Mouse (Mus musculus) G1E-ER4 (cell line): ENCODE data around the gene Lix1l. TPM values are rescaled to one million over a fixed set of nuclear protein-coding genes. Genes with fewer than 3 reads are reported as not detected.

Source experiments
- GATA1 ChIP-seq: IDR thresholded peaks from one replicate; pipeline ENCODE4 v1.8.0; 2012; ENCODE audit warnings: low read length, inconsistent platforms
- polyA plus RNA-seq: library from polyadenylated mRNA; stranded (reverse); fragments of >175 nt; gene quantifications from 2 replicates; pipeline ENCODE4 v1.2.3, GENCODE M21; 2012

The Lix1l gene
- polyA plus RNA-seq: 0.70 and 0.92 TPM in 2 replicates

GRCm38 (mm10) chr3:96600639-96601250 lies at the start of gene Lix1l:
TSS of gene Lix1l (plus strand) at chr3:96601149.
- no peak for TF ChIP-seq GATA1

- no peak for TF ChIP-seq GATA1
Observed at GRCm38 (mm10) chr3:96551203-96551602, 49.7 kb upstream of the Lix1l start.

GRCm38 (mm10) chr3:96551890-96552289 lies 49.1 kb upstream of the Lix1l start:
- TF ChIP-seq GATA1: no peak

GRCm38 (mm10) chr3:96553601-96554000 lies 47.3 kb upstream of the Lix1l start:
- TF ChIP-seq GATA1: no peak

- no peak for TF ChIP-seq GATA1
Observed at GRCm38 (mm10) chr3:96554251-96554650, 46.7 kb upstream of the Lix1l start.

- TF ChIP-seq GATA1: no peak
Observed at GRCm38 (mm10) chr3:96555041-96555596, 45.8 kb upstream of the Lix1l start.

- no peak for TF ChIP-seq GATA1
Observed at GRCm38 (mm10) chr3:96555999-96556614, 44.8 kb upstream of the Lix1l start.

GRCm38 (mm10) chr3:96556651-96557635 lies 44.0 kb upstream of the Lix1l start:
- no peak for TF ChIP-seq GATA1

- TF ChIP-seq GATA1: no peak
Observed at GRCm38 (mm10) chr3:96557694-96558093, 43.3 kb upstream of the Lix1l start, which contains the start of gene Txnip. TSS of gene Txnip (plus strand) at chr3:96557957.

- TF ChIP-seq GATA1: no peak
Observed at GRCm38 (mm10) chr3:96558159-96558558, 42.8 kb upstream of the Lix1l start.

GRCm38 (mm10) chr3:96558668-96559196 lies 42.2 kb upstream of the Lix1l start:
- TF ChIP-seq GATA1: no peak

- TF ChIP-seq GATA1: no peak
Observed at GRCm38 (mm10) chr3:96559398-96559910, 41.5 kb upstream of the Lix1l start.

GRCm38 (mm10) chr3:96559911-96560850 lies 40.8 kb upstream of the Lix1l start:
- TF ChIP-seq GATA1: no peak
